Mouse (Mus musculus) heart, postnatal 14 days (tissue): ENCODE results near the gene Clcn1. TPM values are rescaled to one million over a fixed set of nuclear protein-coding genes. Genes with fewer than 3 reads are reported as not detected.

Experiments
- DNase-seq, 2 experiments: peaks; one replicate each; pipeline ENCODE4 v3.0.0; 2021 to 2022
- intact Hi-C: fragments of 180-260 bp; cut with DNase I; formaldehyde crosslinking; loops from one replicate; pipeline ENCODE4 v1.15.1; 2025
- total RNA-seq, 2 experiments: library from RNA; stranded (reverse); gene quantifications; 2 replicates each; pipeline ENCODE4 v1.2.3; 2021

Clcn1 gene
- total RNA-seq, 2 experiments from 2014 or later = 1.4 to 3.7 TPM

DNA sequence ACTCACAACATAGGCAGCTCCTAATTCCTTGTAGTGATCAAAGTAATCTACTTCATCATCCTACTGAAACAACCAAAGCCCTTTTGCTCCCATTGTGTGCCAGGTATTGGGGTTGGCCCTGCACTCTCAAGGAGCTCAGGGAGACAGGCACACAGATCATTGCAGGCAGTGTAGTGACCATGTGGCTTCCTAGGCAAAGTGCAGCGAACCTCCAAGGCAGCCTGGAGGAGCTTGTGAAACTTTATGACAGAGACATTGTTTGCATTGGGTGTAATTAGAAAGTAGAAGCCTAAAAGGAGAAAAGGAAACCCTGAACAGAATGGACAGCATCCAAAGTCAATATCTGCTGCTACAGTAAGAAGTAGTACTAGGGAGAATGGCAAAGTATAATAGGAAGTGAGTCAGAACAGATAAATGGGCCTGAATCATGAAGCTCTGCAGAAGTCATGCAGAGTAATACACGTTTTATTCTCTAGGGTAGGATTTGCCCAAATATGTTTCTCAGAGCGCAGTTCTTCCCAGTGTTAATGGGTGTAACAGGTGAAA, 9.1 kb downstream of the Clcn1 start:
- no peak for DNase-seq
- intact Hi-C loops = no loop called here

DNA sequence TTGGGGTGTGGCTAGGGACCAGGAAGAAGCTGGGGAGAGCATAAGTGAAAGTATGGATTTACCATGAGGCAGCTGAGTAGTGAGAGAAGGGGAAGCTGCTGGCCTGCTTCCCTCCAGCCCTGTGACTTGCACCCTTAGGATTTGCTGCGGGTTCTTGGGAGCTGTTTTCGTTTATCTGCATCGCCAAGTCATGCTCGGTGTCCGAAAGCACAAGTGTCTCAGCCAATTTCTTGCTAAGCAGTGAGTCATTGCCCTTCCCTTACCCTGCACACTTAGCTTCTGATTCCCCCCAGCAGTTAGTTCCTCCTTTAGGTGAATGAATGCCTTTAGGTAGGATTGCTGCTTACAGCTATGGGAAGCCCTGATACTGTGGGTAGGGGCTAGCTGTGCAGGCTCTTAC, 12.9 kb downstream of the Clcn1 start:
- DNase-seq = no peak
- intact Hi-C loops = no loop called here

DNA sequence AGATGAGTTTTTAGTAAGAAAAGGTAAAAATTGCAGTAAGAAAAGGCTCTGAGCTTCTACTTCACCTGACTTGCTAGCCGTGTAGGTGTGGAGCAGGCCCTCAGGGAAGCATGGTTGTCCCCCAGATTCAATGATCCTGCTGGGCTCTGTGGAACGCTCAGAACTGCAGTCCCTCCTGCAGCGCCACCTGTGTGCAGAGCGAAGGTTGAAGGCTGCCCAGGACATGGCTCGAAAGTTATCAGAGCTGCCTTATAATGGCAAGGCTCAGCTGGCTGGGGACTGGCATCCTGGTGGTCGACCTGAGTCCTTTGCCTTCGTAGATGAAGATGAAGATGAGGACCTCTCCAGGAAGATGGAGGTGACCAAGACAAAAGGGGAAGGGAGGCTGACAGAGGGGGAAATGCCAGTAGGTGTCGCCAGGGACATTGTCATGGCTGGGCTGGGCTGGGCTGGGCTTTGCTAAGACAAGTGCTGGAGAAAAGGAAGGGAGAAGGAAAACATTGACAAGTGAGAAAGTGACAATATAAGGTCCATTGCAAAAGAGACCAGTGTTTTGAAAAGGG, 23.4 kb downstream of the Clcn1 start:
- intact Hi-C loops = no loop called here
- no peak for DNase-seq

DNA sequence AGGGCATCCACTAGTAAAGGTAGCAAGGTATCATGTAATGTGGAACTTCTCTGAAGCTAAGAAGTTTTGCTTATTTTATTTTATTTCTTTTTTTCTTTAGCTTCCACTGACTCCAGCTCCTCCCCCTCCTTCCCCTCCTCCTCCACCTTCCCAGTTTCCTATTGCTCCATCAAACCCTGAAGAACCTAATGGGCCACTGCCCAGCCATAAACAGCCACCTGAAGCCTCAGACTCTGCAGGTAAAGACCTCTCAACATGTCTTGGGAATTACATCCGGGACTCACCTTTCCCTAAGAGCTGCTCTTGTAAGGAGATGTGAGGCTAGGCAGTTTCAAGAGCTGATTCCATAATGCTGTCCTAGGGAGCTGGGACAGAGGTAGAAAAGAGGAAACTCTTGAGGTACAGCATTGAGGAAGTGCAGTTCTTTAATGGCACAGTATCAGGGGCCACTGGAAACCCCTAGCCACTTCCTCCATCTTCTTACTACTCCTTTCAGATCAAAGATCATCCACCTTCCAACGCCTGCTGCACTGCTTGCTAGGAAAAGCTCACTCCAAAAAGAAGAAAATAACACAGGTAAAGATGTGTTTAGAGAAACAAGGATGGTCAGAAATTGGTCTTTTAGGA, 24.1 kb downstream of the Clcn1 start:
- no peak for DNase-seq
- intact Hi-C loops = no loop called here

DNA sequence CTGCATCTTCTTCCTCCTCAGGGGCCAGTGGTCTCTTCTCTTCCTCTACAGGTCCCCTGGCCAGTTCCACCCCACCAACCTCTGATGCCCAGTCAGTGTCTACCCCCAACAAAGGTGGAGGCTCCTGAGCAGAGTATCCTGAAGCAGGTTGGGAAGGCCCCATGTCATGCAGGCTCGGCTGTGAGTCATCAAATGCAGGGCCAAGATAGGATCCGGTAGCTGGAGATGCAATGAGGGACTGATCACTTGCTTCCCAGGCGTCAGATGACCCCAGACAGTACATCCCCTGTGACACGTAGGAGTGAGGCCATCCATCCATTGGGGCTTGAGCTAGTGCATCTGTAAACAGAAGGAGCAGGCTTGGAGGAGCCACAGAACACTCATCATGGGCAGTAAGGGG, 31.8 kb downstream of the Clcn1 start:
- intact Hi-C loops = no loop called here
- DNase-seq = no peak

DNA sequence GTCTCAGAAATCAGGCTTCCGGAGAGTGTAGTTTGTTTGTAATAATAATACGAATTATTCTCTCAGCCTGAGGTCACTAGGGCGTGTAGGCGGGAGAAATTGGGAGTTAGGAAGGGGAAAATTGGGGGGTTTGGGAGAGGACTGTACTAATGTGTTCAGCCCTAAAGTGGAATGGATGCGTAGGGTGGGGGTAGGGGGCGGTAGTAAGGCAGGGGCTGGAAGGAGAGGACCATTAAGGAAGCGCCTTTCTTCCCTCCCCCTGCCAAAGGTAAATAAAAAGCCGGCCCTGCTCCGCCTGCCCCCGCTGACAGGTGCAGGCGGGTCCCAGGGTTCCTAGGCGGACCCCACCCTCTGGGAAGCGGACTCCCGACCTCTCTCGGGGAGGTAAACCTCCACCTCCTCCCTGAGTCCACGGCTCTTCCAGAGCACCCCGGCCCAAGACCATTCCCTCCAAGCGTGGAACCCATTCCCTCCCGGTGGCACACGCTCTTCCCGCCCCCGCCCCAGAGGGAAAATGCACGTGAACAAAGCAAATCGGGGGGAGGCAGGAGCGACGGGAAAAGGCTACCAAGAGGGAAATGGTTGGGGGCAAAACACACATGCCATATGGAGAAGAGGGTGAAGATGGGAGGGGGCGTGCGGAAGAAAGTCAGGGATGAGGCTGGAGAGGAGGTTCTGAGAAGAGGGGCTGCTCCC, 37.0 kb downstream of the Clcn1 start:
- intact Hi-C loops = loop anchor here (10.0 kb wide), 1 partner anchor 559 kb away; no protein-coding TSS in a partner anchor
- DNase-seq = no peak

DNA sequence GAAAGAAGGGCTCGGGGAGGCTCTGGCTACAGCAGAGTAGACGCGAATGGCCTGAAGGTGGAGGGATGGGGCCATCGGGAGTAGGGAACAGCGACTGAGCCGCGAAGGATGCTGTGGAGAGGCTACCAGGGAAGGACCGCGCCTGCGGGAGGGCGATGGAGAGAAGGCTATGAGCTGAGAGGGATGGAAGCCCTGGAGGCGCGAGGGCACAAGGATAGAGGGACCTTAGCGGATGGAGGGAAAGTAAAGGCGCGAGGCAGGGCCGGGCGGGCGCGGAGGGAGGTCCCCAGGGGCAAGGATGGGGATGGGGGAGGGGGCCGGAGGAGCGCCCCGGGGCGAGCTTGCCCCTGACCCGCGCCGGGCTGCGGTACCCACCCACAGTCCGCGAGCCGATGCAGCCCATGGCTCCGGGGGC, 37.6 kb downstream of the Clcn1 start:
- peak in 1 of 2 experiments; percentile 24 for DNase-seq
- intact Hi-C loops = loop anchor here (10.0 kb wide), 1 partner anchor 559 kb away; no protein-coding TSS in a partner anchor

DNA sequence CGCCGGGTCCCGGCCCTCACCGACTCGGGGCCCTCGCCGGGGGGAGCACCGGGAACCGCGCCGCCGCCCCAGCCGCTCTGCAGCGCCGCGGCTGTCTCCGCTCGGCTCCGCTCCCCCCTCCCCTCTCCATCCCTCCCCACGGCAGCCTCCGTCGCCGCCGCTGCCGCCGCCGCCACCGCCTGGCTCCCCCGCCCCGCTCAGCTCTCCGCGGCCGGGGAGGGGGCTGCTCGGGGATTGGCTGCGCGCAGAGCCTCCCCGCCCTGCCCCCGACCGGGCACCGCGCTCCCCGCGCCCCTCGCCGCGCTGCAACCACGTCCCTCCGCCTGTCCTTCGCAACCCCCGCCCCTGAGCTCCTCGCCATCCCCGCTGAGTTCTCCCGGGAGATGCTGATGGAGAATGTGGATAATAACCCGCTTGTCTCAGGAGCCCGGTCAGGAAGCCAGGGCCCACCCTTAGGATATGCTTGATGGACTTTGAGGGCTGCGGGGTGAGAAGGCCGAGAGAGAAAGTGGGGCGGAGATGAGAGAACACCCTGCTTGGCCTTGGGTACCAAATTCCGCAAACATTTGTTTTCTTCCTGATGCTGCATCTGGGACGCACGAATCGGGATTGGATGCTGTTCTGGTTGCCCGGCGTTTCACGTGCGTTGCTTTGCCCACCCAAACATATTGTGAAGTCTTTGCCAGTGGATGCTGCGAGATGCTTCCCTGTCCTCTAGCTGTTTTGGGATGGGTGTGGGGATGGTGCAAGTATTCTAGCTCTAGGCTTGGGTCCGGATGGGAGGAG, 38.2 kb downstream of the Clcn1 start, which contains the start of gene Fam131b:
Gene Fam131b (minus strand): TSS at position 162 of the 786 bp plus-strand sequence.
- intact Hi-C loops = loop anchor here (1.0 to 10.0 kb wide), 2 partner anchors 97 to 560 kb away; no protein-coding TSS in a partner anchor
- DNase-seq = peak; percentile 45 to 68

DNA sequence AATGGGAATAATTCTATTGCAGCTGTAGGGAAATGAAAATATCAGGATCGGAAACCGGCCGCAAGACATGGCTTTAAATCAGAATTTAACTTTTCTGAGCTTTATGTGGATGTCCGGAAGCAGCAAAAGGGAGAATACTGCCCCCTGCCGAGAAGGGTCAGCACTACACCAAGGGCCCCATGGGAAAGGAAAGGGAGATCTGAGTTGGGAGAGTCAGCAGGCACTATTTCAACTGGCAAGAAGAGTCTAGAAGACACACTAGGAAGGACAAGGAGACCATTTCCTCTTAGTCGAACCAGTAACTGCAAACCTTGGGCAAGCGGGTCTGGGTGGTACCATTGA, 38.8 kb downstream of the Clcn1 start:
- peak; percentile 80 to 89 for DNase-seq
- intact Hi-C loops = loop anchor here (1.0 to 10.0 kb wide), 2 partner anchors 98 to 560 kb away; no protein-coding TSS in a partner anchor

DNA sequence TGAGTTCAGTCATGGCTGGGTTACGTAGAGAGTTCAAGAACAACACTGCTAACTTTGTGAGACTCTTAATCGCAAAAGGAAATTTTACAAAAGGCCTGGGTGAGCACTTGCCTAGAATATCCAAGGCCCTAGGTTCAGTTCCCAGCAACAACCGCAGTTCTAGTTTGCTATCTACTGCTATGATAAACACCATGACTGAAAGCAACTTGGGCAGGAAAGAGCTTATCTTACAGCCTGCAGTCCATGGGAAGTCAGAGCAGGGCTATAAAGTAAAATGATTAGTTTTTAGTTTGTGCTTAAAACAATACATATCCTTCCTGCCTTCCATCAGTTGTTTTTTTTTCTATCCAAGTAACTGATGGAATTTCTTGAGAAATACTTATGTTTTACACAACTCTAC, 40.0 kb downstream of the Clcn1 start:
- intact Hi-C loops = loop anchor here (10.0 kb wide), 1 partner anchor 562 kb away; no protein-coding TSS in a partner anchor

DNA sequence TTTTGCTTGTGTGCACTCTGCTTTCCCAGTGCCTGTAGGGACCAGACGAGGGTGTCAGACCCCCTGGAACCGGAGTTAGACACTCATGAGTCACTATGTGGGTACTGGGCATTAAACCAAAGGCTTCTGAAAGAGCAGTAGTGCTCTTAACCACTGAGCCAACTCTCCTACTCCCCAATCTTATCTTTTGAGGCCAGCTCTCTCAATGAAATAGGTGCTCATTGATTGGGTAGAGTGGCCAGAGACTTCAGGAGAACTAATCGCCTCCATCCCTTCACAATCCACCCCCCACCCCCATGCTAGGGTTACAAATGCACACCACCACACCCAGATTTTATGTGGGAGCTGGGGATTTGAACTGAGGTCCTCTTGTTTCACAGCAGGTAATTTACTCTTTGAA, 42.3 kb downstream of the Clcn1 start:
- DNase-seq = no peak
- intact Hi-C loops = loop anchor here (10.0 kb wide), 1 partner anchor 564 kb away; no protein-coding TSS in a partner anchor

More for the DNA sequence above, 40.0 kb downstream of the Clcn1 start:
- DNase-seq = no peak

DNA sequence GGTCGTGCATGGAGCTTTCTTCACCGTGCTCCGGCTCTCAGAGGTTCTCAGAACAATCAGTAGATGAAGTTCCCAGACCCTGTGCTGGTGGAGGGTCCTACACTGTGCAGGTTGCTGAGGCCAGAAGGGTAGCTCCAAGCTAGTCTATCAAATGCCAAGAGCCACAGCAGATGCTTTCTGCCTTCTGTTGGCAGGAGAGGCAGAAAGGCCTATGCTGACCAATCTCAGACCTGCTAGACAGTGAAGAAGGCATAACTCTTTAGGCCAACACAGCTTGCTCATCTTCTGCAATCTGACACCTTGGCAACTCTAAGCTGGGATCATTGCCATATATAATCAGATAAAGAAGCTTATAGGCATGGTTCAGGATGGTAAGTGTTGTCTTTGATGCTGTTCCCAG, 43.7 kb downstream of the Clcn1 start:
- intact Hi-C loops = loop anchor here (10.0 kb wide), 1 partner anchor 55 kb away; no protein-coding TSS in a partner anchor
- DNase-seq = no peak

DNA sequence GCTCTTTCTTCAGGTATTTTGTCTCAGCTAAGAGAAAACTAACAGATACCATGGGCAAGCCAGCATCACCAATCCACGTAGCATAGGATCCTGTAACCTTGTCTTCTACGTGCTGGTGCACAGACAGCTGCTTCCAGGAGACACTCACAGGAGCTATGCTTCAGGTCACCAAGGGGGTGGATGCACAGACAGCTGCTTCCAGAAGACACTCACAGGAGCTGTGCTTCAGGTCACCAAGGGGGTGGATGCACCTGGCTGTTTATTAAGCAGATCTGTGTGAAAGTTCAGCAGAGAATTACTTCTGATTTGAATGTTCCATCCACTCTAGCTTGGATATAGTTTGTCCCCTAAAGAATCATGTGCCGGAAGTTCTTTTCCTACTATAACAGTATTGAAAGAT, 44.5 kb downstream of the Clcn1 start:
- no peak for DNase-seq
- intact Hi-C loops = loop anchor here (10.0 kb wide), 1 partner anchor 54 kb away; no protein-coding TSS in a partner anchor

DNA sequence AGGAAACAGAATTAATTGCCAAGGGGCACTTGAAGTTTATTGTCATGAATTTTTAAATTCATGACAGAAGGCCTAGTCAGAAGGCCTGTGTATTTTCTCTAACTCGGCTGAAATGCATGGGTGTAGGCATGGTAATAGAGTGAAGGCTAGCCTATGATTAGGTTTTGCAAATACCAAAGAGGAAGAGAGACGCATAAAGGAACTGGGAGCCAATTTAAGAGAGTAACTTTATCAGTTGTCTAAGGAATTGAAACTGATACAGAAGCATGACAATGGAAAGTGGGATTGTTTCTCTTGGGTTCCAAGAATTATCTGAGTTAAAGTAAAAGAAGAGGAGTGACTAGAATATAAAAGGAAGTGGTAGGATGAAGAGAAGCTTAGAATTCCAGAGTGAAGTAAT, 52.7 kb downstream of the Clcn1 start:
- DNase-seq = no peak
- intact Hi-C loops = loop anchor here (10.0 kb wide), 1 partner anchor 46 kb away; no protein-coding TSS in a partner anchor

DNA sequence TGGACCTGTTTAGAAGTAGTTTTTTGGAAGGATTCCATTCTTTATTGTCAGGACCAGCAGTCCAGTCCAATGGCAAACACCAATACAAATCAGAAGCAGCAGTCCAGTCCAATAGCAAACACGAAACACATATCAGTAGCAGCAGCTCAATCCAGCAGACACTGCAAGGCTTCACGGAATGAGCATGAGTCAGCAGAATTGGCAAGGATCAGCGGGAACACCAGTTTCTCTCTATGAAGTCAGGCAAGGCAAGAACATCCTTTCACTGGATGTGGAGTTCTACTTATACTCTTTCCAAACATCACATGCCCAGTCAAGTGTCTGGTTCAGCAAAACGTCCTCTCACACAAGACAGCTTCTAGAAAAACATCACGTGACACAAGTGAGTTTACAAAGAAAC, 53.5 kb downstream of the Clcn1 start:
- no peak for DNase-seq
- intact Hi-C loops = loop anchor here (10.0 kb wide), 1 partner anchor 45 kb away; no protein-coding TSS in a partner anchor

DNA sequence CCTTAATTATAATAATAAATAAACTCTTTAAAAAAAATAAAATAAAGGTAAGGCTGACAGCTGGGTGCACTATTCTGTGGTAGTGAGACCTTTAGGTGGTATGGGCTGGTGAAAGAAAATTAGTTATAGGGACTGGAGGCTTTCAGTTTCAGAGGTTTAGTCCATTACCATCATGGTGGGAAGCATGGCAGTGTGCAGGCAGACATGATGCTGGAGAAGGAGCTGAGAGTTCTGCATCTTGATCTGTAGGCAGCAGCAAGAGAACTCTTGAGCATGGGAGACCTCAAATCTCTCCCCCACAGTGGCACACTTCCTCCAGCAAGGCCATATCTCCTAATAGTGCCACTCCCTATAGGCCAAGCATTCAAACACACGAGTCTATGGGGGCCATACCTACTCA, 55.7 kb downstream of the Clcn1 start:
- intact Hi-C loops = no loop called here
- no peak for DNase-seq

DNA sequence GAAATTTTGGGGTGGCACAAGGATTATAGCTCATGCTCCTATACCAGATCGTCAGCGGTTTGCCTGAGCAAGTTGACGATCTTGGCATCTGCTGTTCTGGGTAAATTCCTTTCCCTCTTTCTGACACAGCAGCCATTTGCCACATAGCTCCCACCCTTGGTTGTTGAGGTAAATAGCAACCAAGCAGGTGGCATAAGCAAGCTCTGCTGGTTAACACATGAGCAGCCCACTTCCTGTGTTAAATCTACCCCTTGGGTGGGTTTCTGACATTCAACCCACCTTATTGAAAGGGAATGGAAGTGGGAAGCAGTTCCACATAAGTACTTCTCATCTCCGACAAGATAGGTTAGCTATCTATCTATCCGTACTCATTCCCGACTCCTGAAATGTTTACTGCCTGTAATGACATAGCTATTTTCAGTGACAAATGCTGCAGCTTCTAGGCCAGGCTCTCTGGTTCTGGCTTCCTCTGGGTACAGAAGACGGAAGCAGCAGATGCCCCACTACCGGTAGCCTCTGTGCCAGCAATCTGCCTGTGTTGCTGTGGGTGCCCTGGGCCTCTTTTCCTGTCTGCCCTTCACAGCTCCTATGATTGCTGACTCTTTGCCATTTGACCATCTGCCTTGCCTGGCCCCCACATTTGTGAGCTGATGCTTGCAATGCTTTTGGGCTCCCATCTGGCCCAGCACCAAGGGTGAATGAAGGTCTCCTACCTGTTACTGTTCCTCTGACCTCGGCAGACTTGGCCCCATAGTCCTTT, 57.1 kb downstream of the Clcn1 start:
- intact Hi-C loops = no loop called here
- no peak for DNase-seq

DNA sequence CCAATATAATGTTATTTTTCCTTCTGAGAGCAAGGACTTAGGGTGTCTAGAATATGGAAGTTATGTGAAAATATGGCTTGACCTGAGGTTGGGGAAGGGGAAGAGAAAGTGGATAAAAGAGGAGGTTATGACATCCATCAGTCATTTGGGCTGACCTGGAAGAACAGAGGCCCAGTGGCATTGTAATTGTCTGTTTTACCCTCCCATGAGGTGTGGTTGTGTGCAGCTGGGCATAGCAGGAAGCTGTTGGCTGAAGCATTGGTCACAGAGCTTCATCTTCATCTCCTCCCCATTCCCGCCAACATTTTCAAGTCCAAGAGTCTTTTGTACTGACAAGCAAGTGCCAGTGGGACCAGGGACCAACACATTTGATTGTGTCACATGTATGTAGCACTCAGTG, 57.8 kb downstream of the Clcn1 start:
- no peak for DNase-seq
- intact Hi-C loops = no loop called here

DNA sequence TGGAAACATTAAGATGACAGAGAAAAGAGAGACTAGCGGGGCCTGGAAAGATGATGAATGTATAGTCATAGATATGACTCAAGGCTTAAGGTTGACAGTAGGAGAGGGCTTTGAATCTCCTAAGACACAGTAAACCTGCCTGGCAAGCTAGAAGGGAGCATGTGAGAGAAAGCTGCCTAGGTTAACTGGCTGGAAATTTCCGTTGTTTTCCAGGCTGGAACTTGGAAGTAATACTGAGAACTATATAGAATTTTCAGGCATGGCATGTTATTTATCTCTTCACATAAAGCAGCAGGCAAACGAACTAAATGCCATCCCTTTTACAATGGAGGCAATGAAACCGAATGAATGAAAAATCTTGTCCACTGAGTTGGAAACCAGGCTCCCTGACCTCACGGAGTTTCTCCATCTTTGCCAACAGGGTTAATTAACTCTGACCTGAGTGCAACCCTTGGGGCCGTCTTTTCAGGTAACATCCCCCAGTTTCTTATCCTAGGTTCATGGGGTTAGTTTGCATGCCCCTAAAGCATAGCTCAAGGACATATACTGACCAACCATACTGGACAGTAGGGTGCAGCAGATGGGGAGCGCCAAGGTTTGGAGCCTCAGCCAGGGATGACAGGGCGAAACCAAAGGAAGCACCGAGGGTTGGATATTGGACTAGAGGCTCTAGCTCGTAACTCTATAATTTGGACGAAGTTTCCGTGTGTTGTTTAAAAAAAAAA, 62.0 kb downstream of the Clcn1 start:
- no peak for DNase-seq
- intact Hi-C loops = loop anchor here (2.0 kb wide), 3 partner anchors 84 to 234 kb away; partner anchors contain the start of gene Casp2
